Mouse (Mus musculus) gastrocnemius, postnatal 10 days (tissue): ENCODE measurements at regions not wholly inside any gene's neighbourhood (a gene's known extent, or its start where the extent isn't known, plus 50 kb on each side); places are given as distances from the start of the nearest gene placed in this dataset.

Experiments used
- DNase-seq: peaks from one replicate; pipeline ENCODE4 v3.0.0; 2021; ENCODE audit warnings: mixed read lengths
- microRNA-seq, 2 experiments: library from miRNA; unstranded; fragments of <30 nt; microRNA quantifications; one replicate each; pipeline ENCODE4 v1.2.0; 2021

- DNase-seq: no peak
These were observed 115.0 kb upstream of the Ccdc54 start for GRCm38 (mm10) chr16:50705921-50706320.

- DNase-seq: no peak
These were observed 110.0 kb upstream of the Ccdc54 start for GRCm38 (mm10) chr16:50700811-50701517.

GRCm38 (mm10) chr16:50700123-50700522 lies 109.2 kb upstream of the Ccdc54 start:
- no peak for DNase-seq

GRCm38 (mm10) chr16:50697722-50698121 lies 106.8 kb upstream of the Ccdc54 start:
- no peak for DNase-seq

GRCm38 (mm10) chr16:50696052-50696451 lies 105.1 kb upstream of the Ccdc54 start:
- no peak for DNase-seq

- no peak for DNase-seq
These were observed 103.1 kb upstream of the Ccdc54 start for GRCm38 (mm10) chr16:50694045-50694444.

- no peak for DNase-seq
These were observed 99.9 kb upstream of the Ccdc54 start for GRCm38 (mm10) chr16:50690818-50691217.

GRCm38 (mm10) chr16:50689525-50689924 lies 98.6 kb upstream of the Ccdc54 start:
- DNase-seq: no peak

GRCm38 (mm10) chr16:50688818-50689506 lies 98.0 kb upstream of the Ccdc54 start:
- no peak for DNase-seq

GRCm38 (mm10) chr16:50679698-50680097 lies 88.7 kb upstream of the Ccdc54 start:
- DNase-seq: no peak

GRCm38 (mm10) chr16:50673339-50673738 lies 82.4 kb upstream of the Ccdc54 start:
- DNase-seq: no peak

GRCm38 (mm10) chr16:50672713-50673112 lies 81.8 kb upstream of the Ccdc54 start:
- DNase-seq: no peak

- no peak for DNase-seq
These were observed 80.2 kb upstream of the Ccdc54 start for GRCm38 (mm10) chr16:50671170-50671569.

GRCm38 (mm10) chr16:50664240-50664639 lies 73.3 kb upstream of the Ccdc54 start:
- DNase-seq: no peak

Small RNA genes lying in the stretch of these regions (microRNA-seq; reads per million reads assigned to microRNA genes)
- 0 reads per million in 2 experiments for gene Mir6363
